Mouse (Mus musculus) embryonic fibroblast, embryonic 13.5 days (primary cell): ENCODE results near the gene Prmt3.

ENCODE experiments used
- CTCF ChIP-seq: IDR thresholded peaks from 2 replicates; pipeline ENCODE4 v1.5.1; 2011; ENCODE audit warnings: mild to moderate bottlenecking, control low read depth, low read length, moderate library complexity, borderline replicate concordance; ENCODE audit not compliant: insufficient read depth
- POLR2A ChIP-seq: IDR thresholded peaks from 2 replicates; pipeline ENCODE4 v1.6.1; 2011; ENCODE audit warnings: low read depth, mild to moderate bottlenecking, control low read depth, low read length, moderate library complexity

DNA sequence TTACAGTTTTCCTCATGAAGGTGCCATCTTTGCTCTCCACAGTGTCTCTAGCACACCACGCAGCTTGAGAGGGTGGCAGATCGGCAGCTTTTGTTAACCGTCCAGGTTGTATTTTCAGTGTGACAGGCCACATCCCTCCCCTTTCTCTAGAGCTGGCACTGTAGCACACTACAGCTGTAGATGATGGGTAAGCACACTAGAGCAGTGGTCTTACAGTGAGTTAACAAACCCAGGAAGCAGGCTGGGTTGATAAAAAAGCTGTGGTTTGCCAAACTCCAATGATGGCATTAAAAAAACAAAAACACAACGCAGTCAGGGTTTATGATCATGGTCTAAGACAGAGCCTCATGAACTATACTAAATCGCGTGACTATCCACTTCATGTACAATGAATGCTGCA lies 45.9 kb downstream of the Prmt3 start:
- TF ChIP-seq CTCF (no peak), POLR2A (no peak)
